15 mouse cellular contexts compared by ENCODE assay signal in genomic region chr12:74108663-74109081, GRCm38 (mm10).
DNase-seq lines count a peak whose midpoint lies in the region; ATAC-seq lines count a peak whose summit lies in the region.
"Had no signal": no experiment of that assay in that cellular context is flagged by ENCODE, and none has a peak within 500 bp of the region (broad histone marks: within the 10 kb centered on the region; RNA-seq: fewer than 3 reads in every experiment).

No protein-coding gene starts in this region.

- H3K4me1 ChIP-seq in forebrain, embryonic 14.5 days (ENCODE audit: control insufficient read depth, insufficient read depth, low read length), result peaks cover 5% of the 10 kb centered on the region; the same call in 1 of the 2 replicates
- no peaks in the 10 kb centered on the region for H3K4me1 ChIP-seq in forebrain, embryonic 12.5 days
- H3K4me1 ChIP-seq: intestine, embryonic 15.5 days; limb, embryonic 15.5 days had no signal

- H3K9ac ChIP-seq in forebrain, embryonic 14.5 days (ENCODE audit: low read length), result no peak overlapping the region
- H3K9ac ChIP-seq in forebrain, embryonic 12.5 days, result no peak overlapping the region
- H3K9ac ChIP-seq: intestine, embryonic 15.5 days; limb, embryonic 15.5 days had no signal

- no peak overlapping the region for H3K4me2 ChIP-seq in forebrain, embryonic 14.5 days (ENCODE audit: low read length)
- H3K4me2 ChIP-seq in forebrain, embryonic 12.5 days, result no peak overlapping the region
- H3K4me2 ChIP-seq: intestine, embryonic 15.5 days; limb, embryonic 15.5 days had no signal

- intact Hi-C loops in left cerebral cortex, postnatal 4 days (cut with DNase I), result no loop called here
- intact Hi-C loops in left cerebral cortex, postnatal 25 days (cut with DNase I), result loop anchor here (2.0 to 5.0 kb wide), 3 partner anchors 28 to 179 kb away; no protein-coding TSS in a partner anchor

- H3K9me3 ChIP-seq in forebrain, embryonic 14.5 days (replicated peaks; ENCODE audit: control insufficient read depth, low read length), result no peaks in the 10 kb centered on the region
- no peaks in the 10 kb centered on the region for H3K9me3 ChIP-seq in forebrain, embryonic 12.5 days
- H3K9me3 ChIP-seq: intestine, embryonic 15.5 days; limb, embryonic 15.5 days; midbrain, embryonic 10.5 days had no signal

- WGBS in forebrain, embryonic 14.5 days, result 61% methylated on average over 4 of the region's 4 CpGs
- 71% methylated on average over 4 of the region's 4 CpGs for WGBS in forebrain, embryonic 12.5 days

- no peaks in the 10 kb centered on the region for H3K27me3 ChIP-seq in forebrain, embryonic 14.5 days (replicated peaks; ENCODE audit: control insufficient read depth, insufficient read depth, low read length)
- no peaks in the 10 kb centered on the region for H3K27me3 ChIP-seq in forebrain, embryonic 12.5 days
- H3K27me3 ChIP-seq: intestine, embryonic 15.5 days; limb, embryonic 15.5 days had no signal

- no peak for ATAC-seq in forebrain, embryonic 14.5 days
- ATAC-seq in forebrain, embryonic 12.5 days (ENCODE audit: low FRiP score), result no peak
- ATAC-seq in megakaryocyte-erythroid progenitor cell, adult 5-6 weeks (replicated peaks; ENCODE audit: low FRiP score, low TSS enrichment, poor library complexity, severe bottlenecking), result no peak
- ATAC-seq: intestine, embryonic 15.5 days had no signal

- H3K4me3 ChIP-seq in forebrain, embryonic 14.5 days (ENCODE audit: low read depth, low read length), result no peak overlapping the region
- no peak overlapping the region for H3K4me3 ChIP-seq in forebrain, embryonic 12.5 days (replicated peaks)
- H3K4me3 ChIP-seq: intestine, embryonic 15.5 days; limb, embryonic 15.5 days; midbrain, embryonic 10.5 days had no signal

- no peak overlapping the region for H3K27ac ChIP-seq in forebrain, embryonic 14.5 days (ENCODE audit: low read depth, low read length)
- no peak overlapping the region for H3K27ac ChIP-seq in forebrain, embryonic 12.5 days
- H3K27ac ChIP-seq: intestine, embryonic 15.5 days; limb, embryonic 15.5 days; midbrain, embryonic 10.5 days had no signal

- no peaks in the 10 kb centered on the region for H3K36me3 ChIP-seq in forebrain, embryonic 14.5 days (ENCODE audit: control insufficient read depth, insufficient read depth, low read length)
- H3K36me3 ChIP-seq in forebrain, embryonic 12.5 days (replicated peaks), result no peaks in the 10 kb centered on the region
- H3K36me3 ChIP-seq: intestine, embryonic 15.5 days; limb, embryonic 15.5 days; midbrain, embryonic 10.5 days had no signal

- DNase-seq in forebrain, embryonic 14.5 days (ENCODE audit: low spot score), result peak; percentile 14
- peak; percentile 53 for DNase-seq in left cerebral cortex, adult 11 months (ENCODE audit: low spot score)
- DNase-seq in left cerebral cortex, postnatal 4 days, result no peak
- peak; percentile 51 to 92 for DNase-seq in left cerebral cortex, postnatal 25 days (ENCODE audit: low spot score in 2 of 2)
- DNase-seq in adrenal gland, postnatal 25 days, result no peak
- no peak for DNase-seq in adrenal gland, adult 8-10 months
- DNase-seq: embryo, embryonic 11 days; gastrocnemius, postnatal 36 days; kidney, postnatal 4 days; thymus, adult 18-20 months had no signal

Comparison
In these comparisons a context has a peak if more than half of its experiments do, and no peak if none do; other contexts are left out.
1. DNase-seq: peak in forebrain, embryonic 14.5 days (single experiment), left cerebral cortex, adult 11 months (single experiment) and left cerebral cortex, postnatal 25 days (2 of 2); none in left cerebral cortex, postnatal 4 days (single experiment), adrenal gland, postnatal 25 days (single experiment) and adrenal gland, adult 8-10 months (single experiment).